Mouse (Mus musculus) telencephalon, adult 2 months (tissue): ENCODE results near the gene Ndufs2.

Experiments
- DNase-seq: peaks from one replicate; pipeline ENCODE4 v3.0.0-alpha.2; 2011; ENCODE audit warnings: low read depth, low spot score

Gene Ndufs2

DNA sequence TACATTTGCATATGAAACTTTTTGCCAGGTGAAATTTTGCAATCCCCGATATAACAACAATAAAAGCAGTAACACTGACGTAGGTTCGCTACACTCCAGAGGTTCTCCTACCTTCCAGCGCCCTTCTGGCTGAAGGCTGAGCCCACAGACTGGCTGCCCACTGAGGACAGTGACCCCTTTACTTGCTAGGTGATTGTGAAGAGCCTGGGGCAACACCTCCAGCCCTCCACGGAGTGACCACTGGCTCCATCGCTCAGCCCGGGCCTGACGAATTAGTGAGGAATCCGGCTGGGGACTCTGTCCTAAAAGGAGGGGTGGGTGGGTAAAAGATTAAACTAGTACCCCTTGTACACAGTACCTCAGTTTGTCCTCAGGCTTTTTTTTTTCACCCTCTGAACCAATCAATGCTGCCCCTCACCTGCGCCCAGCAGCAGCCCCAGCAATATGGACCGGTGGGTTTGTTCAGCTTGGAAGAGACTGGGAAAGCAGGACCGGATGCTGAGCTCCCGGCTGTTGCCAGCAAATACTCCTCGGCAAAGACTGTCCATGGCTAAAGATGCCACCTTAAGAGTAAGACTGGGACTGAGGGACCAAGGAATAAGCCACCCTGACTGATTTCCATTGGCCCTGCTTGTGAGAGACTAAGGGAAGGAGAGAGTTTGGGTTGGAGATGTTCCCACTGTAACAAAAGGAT is 28.0 kb upstream of the Ndufs2 start:
- DNase-seq: no peak

DNA sequence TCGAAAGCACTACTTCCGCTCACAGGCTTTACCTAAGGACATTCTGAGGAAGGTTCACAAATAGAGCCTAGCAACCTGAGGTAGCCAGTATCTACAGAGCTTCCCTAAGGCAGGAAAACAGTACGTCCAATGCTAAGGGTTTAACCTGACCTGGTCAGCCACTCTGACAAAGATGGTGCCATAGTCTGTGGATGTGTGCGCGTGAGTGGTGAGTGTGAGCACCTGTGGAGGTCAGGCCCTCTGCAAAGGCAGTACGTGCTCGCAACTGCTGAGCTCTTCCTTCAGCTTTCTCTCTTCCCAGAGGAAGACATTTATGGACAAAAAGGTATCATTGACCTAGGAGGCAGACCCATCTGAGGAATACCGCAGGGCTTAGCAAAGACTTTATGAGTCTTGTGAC is 27.2 kb upstream of the Ndufs2 start:
- no peak for DNase-seq

DNA sequence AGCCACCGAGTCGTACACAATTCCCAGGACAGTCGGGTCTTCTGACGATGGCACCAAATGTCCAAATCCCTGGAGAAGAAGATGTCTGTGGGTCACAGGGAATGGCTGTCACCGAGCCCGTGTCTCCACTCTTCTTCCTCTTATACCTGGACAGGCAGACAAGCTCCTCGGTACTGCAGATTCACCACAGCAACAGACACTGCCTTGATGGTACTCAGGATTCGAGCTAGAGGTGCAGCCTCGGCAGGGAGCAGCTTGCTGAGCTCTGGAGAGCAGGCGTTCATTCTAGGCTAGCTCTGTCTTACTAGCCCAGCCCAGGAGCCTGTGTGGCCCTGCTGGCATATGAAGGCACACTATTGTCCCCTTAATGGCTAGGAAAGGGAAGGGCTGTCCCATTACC is 26.5 kb upstream of the Ndufs2 start:
- no peak for DNase-seq

DNA sequence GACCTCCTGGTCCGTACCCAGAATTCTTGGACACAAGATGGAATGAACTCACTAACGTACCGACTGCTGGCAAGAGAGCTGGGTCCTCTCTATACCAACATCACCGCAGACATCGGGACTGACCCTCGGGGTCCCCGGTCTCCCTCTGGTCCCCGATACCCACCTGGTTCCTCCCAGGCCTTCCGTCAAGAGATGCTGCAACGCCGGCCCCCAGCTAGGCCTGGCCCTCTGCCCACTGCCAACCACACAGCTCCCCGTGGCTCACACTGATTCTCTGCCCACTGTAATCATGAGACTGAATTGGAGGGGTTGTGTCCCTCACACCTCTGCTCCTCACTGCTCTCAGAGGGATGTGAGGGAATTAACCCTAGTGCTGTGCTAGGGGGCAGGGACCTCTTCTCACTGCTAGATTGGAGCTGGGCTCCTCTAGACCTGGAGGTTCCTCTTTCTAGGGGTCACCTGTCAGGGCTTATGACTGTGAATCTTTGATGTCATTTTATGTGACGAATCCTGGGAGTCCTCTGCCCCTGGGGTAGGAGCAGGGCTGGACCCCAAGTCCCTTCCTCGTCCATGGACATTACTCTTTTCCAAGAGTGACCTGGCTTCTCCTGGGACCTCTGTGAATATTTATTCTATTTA is 25.0 kb upstream of the Ndufs2 start:
- no peak for DNase-seq

DNA sequence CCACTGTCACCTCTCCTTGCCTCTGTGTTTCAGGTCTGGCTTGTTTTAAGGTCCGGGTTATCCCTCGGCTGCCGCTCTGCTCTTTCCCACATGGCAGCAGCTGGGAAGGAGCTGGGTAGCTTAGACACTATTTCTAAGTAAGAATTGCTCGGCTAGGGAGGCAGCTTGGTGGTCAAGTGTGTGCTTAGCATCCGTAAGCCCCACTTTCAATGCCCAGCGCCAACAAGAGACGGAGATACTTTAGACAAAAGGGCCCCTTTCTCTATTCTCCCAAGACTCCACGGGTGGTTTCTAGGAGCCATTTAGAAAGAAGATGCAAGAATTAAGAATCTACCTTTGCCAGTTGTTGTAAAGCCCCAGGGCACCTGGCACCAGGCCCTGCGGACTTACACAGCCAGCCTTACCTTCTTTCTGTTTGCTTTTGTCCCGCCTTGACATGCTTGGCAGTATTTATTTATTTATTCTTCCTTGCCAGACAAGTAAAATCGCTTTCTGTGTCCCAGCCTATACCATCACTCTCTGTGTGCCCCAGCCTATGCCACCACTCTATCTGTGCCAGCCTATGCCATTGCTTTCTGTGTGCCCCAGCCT is 24.1 kb upstream of the Ndufs2 start:
- DNase-seq: no peak

DNA sequence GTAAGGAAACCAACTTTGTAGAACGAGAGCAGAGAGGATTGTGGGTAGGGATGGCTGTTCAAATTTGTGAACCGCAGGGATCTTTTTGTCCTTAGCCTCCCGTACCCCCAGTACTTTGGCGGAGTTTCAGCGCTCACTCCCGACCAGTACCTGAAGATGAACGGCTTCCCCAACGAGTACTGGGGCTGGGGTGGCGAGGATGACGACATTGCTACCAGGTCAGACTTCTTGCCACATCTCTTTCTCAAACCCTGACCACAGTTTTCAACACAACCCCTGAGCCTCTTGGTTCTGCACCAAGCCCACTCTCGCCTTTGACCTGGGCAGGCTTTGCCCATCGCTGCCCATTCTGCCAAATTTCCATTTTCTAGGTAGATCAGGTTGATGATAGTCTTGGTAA is 23.0 kb upstream of the Ndufs2 start:
- DNase-seq: no peak

DNA sequence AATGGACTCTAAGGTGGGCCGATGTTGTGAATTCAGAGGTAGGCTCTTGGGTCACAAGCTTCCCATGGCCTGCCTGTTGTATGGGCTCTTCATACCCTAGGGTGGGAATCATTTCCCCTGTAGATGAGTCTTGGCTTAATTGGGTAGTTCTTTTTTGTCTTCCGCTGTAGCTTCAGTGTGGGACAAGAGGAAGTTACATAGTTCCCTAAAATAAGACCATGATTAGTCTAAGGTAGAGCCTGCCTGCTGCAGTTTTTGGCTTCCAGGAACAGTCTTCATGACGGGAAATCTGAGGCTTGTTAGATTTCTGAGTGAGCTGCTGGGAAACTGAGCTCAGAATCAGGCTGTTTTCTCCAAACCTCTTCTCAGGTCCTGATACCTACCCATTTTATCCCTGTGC is 20.9 kb upstream of the Ndufs2 start:
- no peak for DNase-seq

DNA sequence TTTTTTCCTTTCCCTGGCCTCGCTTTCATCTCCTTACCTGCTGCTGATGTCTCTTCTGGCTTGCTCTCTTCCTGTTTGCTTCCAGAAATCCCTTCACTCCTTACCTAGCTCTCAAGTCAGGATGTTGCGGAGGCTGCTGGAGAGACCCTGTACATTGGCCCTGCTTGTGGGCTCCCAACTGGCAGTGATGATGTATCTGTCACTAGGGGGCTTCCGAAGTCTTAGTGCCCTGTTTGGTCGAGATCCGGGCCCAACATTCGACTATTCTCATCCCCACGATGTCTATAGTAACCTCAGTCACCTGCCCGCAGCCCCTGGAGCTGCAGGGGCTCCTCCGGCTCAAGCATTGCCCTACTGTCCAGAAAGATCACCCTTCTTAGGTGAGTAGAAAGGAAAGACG is 20.4 kb upstream of the Ndufs2 start:
- DNase-seq: no peak

DNA sequence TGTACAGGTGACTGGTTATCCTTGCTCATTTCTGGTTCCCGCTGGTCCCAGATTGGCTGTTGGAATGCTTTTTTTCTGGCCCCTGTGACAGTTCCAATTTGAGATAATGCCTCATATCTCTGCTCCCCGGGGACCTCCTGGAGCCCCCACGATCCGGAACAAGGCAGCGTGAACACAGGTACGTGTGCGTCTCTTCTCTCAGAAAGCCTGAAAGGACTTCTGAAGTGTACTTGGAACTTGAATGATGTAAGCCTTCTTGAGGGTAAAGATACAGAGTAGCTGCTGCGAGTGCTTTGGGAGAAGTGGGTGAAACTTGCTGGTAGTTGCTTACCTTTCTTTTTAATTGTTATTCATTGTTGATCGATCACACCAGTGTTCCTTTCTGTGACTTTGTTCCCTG is 20.0 kb upstream of the Ndufs2 start:
- no peak for DNase-seq

DNA sequence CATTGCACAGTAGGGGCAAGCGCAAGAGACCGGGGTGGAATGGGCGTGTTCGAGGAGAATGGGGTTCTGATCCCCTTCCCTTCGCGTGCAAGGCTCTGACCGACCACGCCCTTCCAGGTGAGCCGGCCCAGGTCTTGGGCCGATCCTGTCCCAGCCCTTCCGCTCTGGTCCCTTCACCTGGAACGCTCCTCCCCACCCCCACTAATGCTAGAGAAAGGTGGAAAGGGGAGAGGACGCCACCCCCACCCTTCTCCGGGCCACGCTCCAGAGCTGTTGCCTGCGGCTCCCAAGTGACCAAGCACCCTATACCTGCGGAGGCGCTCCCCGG is 19.3 kb upstream of the Ndufs2 start:
- no peak for DNase-seq

DNA sequence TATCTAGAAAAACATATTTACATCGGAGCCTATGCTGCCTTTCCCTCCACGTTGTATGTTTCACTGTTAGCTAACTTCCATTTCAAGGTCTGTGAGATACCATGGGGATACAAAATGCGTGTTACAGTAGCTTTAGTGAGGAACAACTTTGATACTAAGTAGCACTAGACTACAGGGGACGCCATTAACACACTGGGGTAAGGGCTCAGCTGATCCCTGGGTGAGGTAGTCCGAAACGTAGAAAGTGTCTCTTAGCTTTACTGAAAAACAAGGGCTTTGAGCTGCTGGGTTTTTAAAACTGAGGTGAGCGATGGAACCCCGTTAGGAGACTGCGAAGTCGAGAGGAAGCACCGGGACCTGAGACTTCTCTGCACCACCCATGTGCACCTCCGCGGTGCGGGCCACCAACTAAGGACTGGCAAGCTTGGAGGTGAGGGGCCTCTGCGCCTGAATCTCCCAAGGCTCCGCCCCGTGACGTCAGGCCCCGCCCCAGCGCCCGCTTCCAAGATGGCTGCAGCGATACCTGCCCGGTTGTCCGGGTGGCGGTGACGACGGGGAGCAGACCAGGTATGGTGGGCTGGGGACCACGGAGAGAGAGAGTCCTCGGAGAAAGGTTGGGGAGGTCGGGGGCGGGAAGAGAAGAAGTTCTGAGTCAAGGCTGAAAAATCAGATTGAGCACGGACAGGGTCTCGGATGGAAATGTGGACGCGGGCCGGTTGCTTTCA is 18.8 kb upstream of the Ndufs2 start, which contains the start of gene B4galt3:
Gene B4galt3, plus strand, starts transcription at position 481 of the 725 bp plus-strand sequence.
- DNase-seq: peak; percentile 81

DNA sequence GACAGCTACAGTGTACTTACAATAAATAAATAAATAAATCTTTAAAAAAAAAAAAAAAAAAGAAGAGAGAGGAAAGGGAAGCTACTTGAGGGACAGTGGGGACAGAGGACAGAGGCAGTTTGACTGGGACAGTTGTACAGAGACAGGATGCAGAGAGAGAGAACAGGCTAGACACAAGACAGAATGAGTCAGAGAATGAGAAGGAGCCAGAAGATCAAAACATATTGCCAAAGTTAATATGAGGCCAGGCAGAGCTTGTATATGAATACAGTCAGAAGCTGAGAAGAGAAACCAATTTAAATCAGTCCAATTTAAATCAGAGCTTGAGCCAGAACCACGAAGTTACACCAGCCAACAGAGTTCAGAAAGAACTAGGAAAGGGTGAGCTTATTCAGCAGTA is 17.2 kb upstream of the Ndufs2 start:
- DNase-seq: no peak

DNA sequence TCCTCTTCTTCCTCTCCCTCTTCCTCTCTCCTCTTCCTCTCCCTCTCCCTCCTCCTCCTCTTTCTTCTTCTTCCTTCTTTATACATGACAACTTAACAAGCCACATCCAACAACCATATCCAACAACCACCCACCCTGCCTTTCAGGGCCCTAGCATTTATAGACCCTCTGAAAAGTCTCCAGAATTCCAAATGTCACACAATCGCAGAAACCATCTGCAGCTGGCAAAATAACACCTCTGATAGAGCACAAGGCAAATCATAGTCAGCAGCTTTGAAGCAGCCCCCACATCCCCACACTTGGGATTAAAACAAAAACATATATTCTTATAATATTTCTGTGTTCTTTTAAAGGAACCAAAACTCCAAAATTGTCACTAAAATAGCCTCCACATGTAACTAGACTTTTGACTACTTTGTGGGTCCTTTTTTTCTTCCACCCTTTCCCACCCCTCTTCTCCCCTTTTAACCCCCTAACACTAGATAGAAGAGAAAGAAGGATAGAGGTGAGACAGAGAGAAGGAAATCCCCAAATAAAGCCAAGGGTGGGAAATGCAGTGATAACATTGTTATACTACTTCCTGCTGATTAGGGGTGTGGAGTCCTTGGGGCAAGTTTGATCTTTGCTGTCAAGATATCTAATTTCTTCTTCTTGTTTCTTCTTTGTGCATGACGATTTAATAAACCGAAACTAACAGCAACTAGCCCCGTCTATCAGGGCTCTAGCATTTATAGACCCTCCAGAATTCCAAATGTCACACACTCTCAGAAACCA is 15.0 kb upstream of the Ndufs2 start:
- peak; percentile 60 for DNase-seq

DNA sequence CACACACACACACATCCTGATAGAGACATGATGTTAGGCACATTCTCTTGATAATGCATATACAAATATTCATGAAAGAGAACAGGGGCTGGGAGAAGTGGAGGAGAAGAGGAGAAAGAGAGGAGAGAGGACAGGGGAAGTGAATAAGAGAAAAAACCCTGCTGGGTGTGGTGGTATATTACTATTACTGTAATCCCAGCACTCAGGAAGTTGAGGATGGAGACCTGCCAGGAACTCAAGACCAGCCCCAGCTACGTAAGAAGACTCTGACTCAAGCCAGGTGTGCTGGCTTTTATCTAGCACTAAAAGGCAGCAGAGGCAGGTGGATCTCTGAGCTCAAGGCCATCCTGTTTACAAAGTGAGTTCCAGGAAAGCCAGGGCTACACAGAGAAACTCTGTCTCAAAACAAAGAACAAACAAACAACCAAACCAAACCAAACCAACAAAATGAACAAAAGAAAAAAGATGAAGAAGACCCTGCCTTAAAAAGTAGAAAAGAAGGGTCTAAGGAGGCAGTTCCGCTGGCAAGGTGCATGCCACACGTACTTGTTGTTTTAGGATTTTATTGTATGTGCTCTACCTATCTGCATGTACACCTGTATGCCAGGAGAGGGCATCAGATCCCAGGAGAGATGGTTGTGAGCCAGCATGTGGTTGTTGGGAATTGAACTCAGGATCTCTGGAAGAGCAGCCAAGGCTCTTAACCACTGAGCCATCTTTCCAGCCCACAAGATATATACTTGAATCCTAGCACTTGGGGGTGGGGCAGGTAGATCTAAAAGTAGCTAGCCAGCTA is 12.7 kb upstream of the Ndufs2 start:
- no peak for DNase-seq

DNA sequence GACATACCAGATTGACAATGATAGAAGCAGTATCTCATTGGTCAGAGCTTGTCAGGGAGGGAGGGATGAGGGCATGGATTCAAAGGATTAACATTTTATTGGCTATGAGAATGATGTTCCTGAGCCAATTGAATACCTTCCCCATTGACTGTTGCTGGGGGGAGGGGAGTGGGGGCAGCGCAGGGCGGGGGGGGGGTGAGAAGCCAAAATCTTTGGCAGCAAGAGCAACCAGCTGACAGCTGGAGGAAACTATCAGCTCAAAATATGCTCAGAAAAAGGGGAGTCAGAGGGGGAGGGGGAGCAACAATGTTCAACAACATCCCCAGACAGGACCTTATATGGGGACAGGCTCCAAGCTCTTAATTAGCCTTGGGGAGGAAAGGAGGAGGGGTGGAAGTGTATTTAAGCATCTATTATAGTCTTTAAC is 12.0 kb upstream of the Ndufs2 start:
- DNase-seq: peak; percentile 88

DNA sequence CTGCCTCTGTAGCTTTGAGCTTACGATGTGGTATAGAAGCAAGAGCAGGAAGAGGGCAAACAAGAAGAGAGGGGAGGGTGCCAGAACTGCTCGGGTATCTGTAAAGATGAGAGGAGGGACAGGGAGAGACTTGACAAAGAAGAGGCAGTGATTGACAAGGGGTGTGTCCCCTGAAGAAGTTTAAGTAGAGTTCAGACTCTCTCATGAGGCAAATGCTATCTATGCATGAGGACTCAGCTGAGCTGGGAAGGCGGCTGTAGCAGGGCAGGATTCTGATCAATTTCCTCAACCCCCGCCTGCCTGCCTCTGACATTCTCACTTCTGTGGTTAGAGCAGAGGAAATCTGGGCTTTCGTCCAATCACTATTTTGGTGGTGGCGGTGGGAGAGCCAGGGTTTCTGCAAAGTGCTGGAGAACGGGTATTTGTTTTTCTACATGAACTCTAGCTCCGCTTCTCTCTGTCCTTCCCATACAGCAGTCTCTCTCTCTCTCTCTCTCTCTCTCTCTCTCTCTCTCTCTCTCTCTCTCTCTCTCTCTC is 11.5 kb upstream of the Ndufs2 start:
- DNase-seq: peak; percentile 95

DNA sequence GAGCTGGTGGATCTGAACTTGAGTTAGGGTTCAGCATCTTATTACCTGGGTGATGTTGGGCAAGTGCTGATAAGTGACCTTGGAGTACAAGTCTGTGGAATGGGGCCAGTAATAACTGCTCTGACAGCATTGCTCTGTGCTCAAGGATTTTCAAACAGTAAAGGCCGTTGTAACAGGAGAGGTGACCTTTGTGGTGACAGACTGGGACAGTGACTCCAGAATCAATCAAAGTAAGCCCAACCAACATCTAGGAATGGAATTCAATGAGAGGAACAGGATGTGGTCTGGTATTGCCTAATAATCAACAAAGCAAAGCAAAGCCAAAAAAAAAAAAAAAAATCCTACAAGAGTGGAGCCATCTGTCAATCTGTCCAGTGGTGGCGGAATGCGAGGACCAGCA is 9.1 kb upstream of the Ndufs2 start:
- DNase-seq: no peak

DNA sequence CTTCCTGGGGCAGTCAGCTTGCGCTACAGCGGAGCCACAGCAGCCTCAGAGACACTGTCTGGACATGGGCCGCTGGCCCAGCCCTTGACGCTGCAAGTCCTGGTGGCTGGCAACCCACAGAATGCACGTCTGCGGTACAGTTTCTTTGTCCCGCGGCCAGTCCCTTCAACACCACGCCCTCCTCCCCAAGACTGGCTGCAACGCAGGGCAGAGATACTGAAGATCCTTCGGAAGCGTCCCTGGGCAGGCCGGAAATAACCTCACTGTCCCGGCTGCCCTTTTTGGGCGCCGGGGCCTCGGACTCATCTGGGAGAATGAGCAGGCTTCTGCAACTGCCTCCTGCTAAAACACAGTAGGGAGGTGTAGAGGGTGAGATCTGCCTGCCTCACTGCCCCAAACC is 7.7 kb upstream of the Ndufs2 start:
- DNase-seq: no peak

DNA sequence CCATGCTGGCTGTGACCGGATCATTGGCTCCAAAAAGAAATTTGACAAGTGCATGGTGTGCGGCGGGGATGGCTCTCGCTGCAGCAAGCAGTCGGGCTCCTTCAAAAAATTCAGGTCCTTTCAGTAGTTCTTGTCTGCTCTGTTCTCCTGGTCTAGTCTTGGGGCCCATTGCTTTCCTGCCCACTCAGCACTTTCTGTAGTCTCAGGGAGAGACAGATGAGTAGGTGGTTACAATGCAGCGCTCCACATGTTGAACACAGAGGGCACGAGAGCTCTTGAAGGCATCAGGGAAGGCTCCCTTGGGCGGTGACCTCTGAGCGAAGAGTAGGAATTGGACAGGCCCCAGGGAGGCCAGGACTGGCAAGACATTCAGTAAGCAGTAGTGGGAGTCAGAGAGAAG is 6.6 kb upstream of the Ndufs2 start:
- no peak for DNase-seq

DNA sequence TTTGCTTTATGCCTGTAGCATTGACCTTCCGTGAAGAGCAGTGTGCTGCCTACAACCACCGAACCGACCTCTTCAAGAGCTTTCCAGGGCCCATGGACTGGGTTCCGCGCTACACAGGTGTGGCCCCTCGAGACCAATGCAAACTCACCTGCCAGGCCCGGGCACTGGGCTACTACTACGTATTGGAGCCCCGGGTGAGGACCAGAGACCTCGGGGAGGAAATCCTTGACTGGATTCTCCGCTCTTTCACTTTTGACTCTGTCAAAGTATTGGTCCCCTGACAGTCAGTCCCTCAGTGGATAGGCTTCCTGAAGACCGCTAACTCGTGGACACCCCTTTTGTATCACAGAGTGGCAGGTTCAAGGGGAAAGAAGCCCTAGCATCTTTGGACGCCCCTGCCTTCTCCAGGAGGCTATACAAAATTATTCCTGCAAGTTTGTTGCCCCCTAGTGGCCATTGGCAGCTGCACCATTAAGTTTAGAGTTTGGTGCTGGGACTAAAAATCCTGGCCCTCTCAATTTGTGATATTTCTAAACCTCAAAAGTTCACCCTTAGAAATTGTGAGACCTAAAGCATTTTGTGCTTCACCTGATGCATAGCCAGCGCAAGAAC is 5.9 kb upstream of the Ndufs2 start:
- no peak for DNase-seq
